Comparison of ENCODE assay signal across 9 mouse cellular contexts in the genomic region with DNA sequence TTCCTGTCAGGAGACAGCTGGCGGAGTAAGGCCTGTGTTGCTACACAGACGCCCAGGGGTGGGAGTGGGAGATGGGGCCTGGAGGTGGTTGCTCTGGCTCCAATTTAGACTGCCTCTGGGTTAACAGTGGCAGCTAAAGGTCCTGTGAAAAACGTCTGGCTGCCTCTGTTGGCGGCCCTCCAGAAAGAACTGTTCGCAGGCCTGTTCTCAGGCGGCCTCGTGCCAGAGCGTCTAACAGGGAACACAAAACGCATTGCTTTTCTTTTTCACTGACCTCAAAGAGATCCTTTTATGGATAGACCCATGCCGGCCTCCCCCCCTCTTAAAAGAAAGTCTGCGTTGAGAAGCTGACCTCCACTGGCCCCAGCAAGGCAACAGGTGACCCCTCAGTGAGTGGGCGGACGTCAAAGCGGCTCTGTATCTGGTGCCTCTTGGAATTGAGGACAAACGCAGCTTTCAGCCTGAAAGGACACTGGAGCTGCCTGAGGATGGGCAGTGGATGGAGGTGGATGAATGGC.
DNase-seq lines count a peak whose midpoint lies in the region; ATAC-seq and TF ChIP-seq lines count a peak whose summit lies in the region.
"Had no signal": no experiment of that assay in that cellular context is flagged by ENCODE, and none has a peak within 500 bp of the region (broad histone marks: within the 10 kb centered on the region; RNA-seq: fewer than 3 reads in every experiment).

No protein-coding gene starts in this region.

- DNase-seq in adrenal gland, postnatal 14 days, result peak; percentile 77
- peak; percentile 36 for DNase-seq in embryo, embryonic 11 days
- peak; percentile 59 for DNase-seq in gastrocnemius, postnatal 10 days
- peak; percentile 57 for DNase-seq in hindbrain, embryonic 14.5 days (ENCODE audit: low spot score)
- peak; percentile 71 to 73 for DNase-seq in layer of hippocampus, postnatal 10 days (ENCODE audit: low spot score in 2 of 2)
- DNase-seq in lung, postnatal 25 days (ENCODE audit: low spot score), result peak; percentile 47
- DNase-seq in stomach, postnatal 0 days (ENCODE audit: low spot score), result peak; percentile 50
- DNase-seq in T-cell, adult 2 months (ENCODE audit: low spot score), result no peak

- no peaks in the 10 kb centered on the region for H3K36me3 ChIP-seq in hindbrain, embryonic 14.5 days (replicated peaks; ENCODE audit: control insufficient read depth, insufficient read depth)
- H3K36me3 ChIP-seq in stomach, postnatal 0 days (ENCODE audit: control insufficient read depth, insufficient read depth, low read length), result no peaks in the 10 kb centered on the region

- peak; percentile 88 for ATAC-seq in hindbrain, embryonic 14.5 days (ENCODE audit: low FRiP score)
- ATAC-seq in stomach, postnatal 0 days (ENCODE audit: low FRiP score, low TSS enrichment), result peak; percentile 64; the same call in 1 of the 2 replicates
- ATAC-seq: Patski had no signal

- H3K4me1 ChIP-seq in hindbrain, embryonic 14.5 days (replicated peaks; ENCODE audit: control insufficient read depth, insufficient read depth, low read length), result no peaks in the 10 kb centered on the region
- no peaks in the 10 kb centered on the region for H3K4me1 ChIP-seq in stomach, postnatal 0 days (replicated peaks; ENCODE audit: control insufficient read depth, insufficient read depth)

- no peaks in the 10 kb centered on the region for H3K9me3 ChIP-seq in hindbrain, embryonic 14.5 days (ENCODE audit: control insufficient read depth, low read length)
- H3K9me3 ChIP-seq in stomach, postnatal 0 days (ENCODE audit: control insufficient read depth, low read length), result no peaks in the 10 kb centered on the region

- no peak overlapping the region for H3K4me3 ChIP-seq in hindbrain, embryonic 14.5 days (replicated peaks; ENCODE audit: low read length)
- H3K4me3 ChIP-seq in stomach, postnatal 0 days (ENCODE audit: low read depth, low read length), result no peak overlapping the region

- TF ChIP-seq EP300 in stomach, postnatal 0 days (optimal IDR thresholded peaks at IDR 0.05), result no peak

- no peak for TF ChIP-seq CTCF in stomach, postnatal 0 days (IDR thresholded peaks at IDR 0.05; ENCODE audit: low read depth)

- peak overlapping the region; percentile 11; the same call in 1 of the 2 replicates for H3K27ac ChIP-seq in hindbrain, embryonic 14.5 days
- no peak overlapping the region; the same call in 1 of the 2 replicates for H3K27ac ChIP-seq in stomach, postnatal 0 days (replicated peaks)

- H3K27me3 ChIP-seq in hindbrain, embryonic 14.5 days (ENCODE audit: control insufficient read depth, insufficient read depth, low read length), result no peaks in the 10 kb centered on the region
- no peaks in the 10 kb centered on the region for H3K27me3 ChIP-seq in stomach, postnatal 0 days (ENCODE audit: control insufficient read depth, insufficient read depth, low read length)
- H3K27me3 ChIP-seq: Patski had no signal

- H3K4me2 ChIP-seq in hindbrain, embryonic 14.5 days (replicated peaks), result no peak overlapping the region
- H3K4me2 ChIP-seq in stomach, postnatal 0 days (replicated peaks; ENCODE audit: low read depth), result 0 out of 2 replicates have a peak overlapping the region, but pooled peaks have one; percentile 8

- no peak overlapping the region for H3K9ac ChIP-seq in hindbrain, embryonic 14.5 days
- no peak overlapping the region for H3K9ac ChIP-seq in stomach, postnatal 0 days (ENCODE audit: low read length)

- 35% methylated on average over 15 of the region's 15 CpGs for WGBS in hindbrain, embryonic 14.5 days
- WGBS in stomach, postnatal 0 days, result 29% methylated on average over 15 of the region's 15 CpGs
